Mouse (Mus musculus) forebrain, embryonic 15.5 days (tissue): ENCODE data around the gene Slc22a23. TPM values are rescaled to one million over a fixed set of nuclear protein-coding genes. Genes with fewer than 3 reads are reported as not detected.

Experiments used
- ATAC-seq: fragments of 200-750 bp; cut with Nextera tagmentation; replicated peaks from 2 replicates; pipeline ENCODE4 v1.8.0; 2017; ENCODE audit warnings: mild to moderate bottlenecking, moderate TSS enrichment, moderate library complexity
- H3K27ac ChIP-seq: fragments of 300-500 bp; sonication (generic); replicated peaks from 2 replicates; pipeline ENCODE4 v1.5.1; 2015; ENCODE audit warnings: mild to moderate bottlenecking, inconsistent platforms
- H3K27me3 ChIP-seq: fragments of 300-500 bp; sonication (generic); 2 replicates; pipeline ENCODE4 v1.6.1; 2015; ENCODE audit warnings: inconsistent platforms
- H3K36me3 ChIP-seq: fragments of 300-500 bp; sonication (generic); 2 replicates; pipeline ENCODE4 v1.6.1; 2015; ENCODE audit warnings: mild to moderate bottlenecking, inconsistent platforms
- H3K4me1 ChIP-seq: fragments of 300-500 bp; sonication (generic); 2 replicates; pipeline ENCODE4 v1.6.1; 2015; ENCODE audit warnings: inconsistent platforms
- H3K4me2 ChIP-seq: fragments of 300-500 bp; sonication (generic); replicated peaks from 2 replicates; pipeline ENCODE4 v1.6.1; 2015; ENCODE audit warnings: mild to moderate bottlenecking, inconsistent platforms
- H3K4me3 ChIP-seq: fragments of 300-500 bp; sonication (generic); 2 replicates; pipeline ENCODE4 v1.5.1; 2015; ENCODE audit warnings: mild to moderate bottlenecking, inconsistent platforms
- H3K9ac ChIP-seq: fragments of 300-500 bp; sonication (generic); replicated peaks from 2 replicates; pipeline ENCODE4 v1.6.1; 2015; ENCODE audit warnings: mild to moderate bottlenecking, inconsistent platforms
- H3K9me3 ChIP-seq: fragments of 300-500 bp; sonication (generic); 2 replicates; pipeline ENCODE4 v1.6.1; 2016; ENCODE audit warnings: inconsistent platforms
- WGBS: fragments of 180-500 bp; shearing (Covaris S2); methylation state at CpG from one replicate; pipeline ENCODE4 v1.1.7; 2015; ENCODE audit warnings: mixed read lengths; 5-methylcytosine and 5-hydroxymethylcytosine counted together
- polyA plus RNA-seq: library from polyadenylated mRNA; unstranded; fragments of >200 nt; fragmentation: Nextera tagmentation; extraction: Ambion mirVana; gene quantifications from 2 replicates; pipeline ENCODE4 v1.2.1, GENCODE M21; 2015

Gene Slc22a23
- polyA plus RNA-seq, 1 experiment from 2014 or later, result 11.3 TPM

DNA sequence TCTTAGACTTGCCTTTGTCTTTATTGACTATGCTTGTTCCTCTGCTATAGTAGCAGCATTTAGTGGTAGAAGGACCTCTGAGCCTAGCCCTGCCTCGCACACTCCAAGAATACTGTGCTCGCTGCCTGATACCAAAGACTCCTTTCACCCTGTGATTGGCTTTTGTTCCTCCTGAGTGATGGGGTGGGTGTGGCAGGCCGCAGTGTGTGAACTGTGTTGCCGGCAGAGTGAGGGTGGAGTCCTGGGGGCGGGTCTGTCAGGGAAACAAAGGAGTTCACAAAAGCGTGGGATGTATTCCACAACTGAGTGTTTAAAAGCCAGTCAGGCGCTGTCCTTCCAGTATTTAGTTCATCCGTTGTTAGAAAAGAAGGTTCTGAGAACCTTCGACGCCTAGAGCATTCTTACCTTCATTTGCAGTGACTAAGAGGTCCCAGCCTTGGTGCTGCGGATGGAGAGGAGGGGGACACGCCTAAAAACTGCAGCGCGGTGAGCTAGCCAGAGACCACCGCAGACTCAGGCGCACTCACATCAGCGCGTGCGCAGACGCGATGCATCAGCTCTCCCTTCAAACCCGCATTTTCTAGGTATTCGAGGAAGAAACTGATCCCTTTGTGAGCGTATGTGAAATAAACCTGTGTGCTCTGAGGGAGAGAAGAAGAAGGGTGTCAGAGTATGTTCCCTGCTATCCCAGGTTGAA, 213.8 kb downstream of the Slc22a23 start:
- Histone ChIP-seq H3K4me1 (peaks cover 40% of the 10 kb centered on the region), H3K4me2 (peak overlapping the region; percentile 70), H3K27me3 (no peaks in the 10 kb centered on the region), H3K27ac (peak overlapping the region; percentile 99), H3K4me3 (peak overlapping the region; percentile 82), H3K9ac (peak overlapping the region; percentile 95), H3K9me3 (no peaks in the 10 kb centered on the region), H3K36me3 (peaks cover 6% of the 10 kb centered on the region)
- under 1% methylated on average over 24 of the region's 24 CpGs for WGBS
- peak; percentile 67 for ATAC-seq

DNA sequence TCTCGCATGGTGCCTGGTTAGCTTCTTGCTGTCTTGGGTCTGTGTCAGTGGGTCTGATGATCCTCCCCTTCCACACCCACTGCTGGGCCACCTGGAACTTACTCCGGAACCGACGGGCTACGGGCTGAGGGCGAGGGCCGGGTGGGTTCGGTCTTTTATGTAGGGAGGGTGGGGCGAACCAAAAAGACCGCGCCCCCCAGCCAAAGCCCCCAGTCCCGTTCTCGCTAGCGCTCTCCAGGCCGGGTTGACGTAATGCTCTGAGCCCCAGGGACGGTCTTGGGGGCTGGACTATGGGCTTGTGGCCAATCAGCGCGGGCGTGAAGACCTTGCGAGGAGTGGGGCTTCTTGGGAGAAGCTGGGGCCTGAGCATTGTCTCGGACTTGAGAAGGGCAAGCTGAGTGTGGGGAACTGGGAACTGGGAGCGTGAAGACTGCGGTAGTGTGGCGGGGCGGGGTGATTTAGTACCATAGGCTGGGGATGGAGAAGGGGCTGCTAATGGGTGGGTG, 214.7 kb downstream of the Slc22a23 start, which contains the start of gene Tubb2b:
Tubb2b (minus strand) TSS at position 241 of the 506 bp plus-strand sequence.
- Histone ChIP-seq H3K4me1 (peaks cover 37% of the 10 kb centered on the region), H3K4me2 (peak within 1 kb of the TSS; percentile 70), H3K36me3 (peaks cover 12% of the 10 kb centered on the region), H3K9me3 (no peaks in the 10 kb centered on the region), H3K27ac (peak within 1 kb of the TSS; percentile 99), H3K27me3 (no peaks in the 10 kb centered on the region), H3K9ac (peak within 1 kb of the TSS; percentile 95), H3K4me3 (peak within 1 kb of the TSS; percentile 82)
- ATAC-seq, result peak; percentile 93
- WGBS, result under 1% methylated on average over 26 of the region's 26 CpGs

- Histone ChIP-seq H3K4me3 (peak overlapping the region; percentile 82), H3K36me3 (peaks cover 18% of the 10 kb centered on the region), H3K27ac (peak overlapping the region; percentile 99), H3K4me2 (peak overlapping the region; percentile 70), H3K27me3 (no peaks in the 10 kb centered on the region), H3K4me1 (peaks cover 37% of the 10 kb centered on the region), H3K9me3 (no peaks in the 10 kb centered on the region), H3K9ac (peak overlapping the region; percentile 95)
- ATAC-seq, result peak; percentile 6; the same call in 1 of the 2 replicates
- under 1% methylated on average over 31 of the region's 31 CpGs for WGBS
Measured at GRCm38 (mm10) chr13:34129485-34130225, 215.3 kb downstream of the Slc22a23 start.

Other genes starting within 250 kb of the Slc22a23 start
- gene Tubb2b, start 214.7 kb downstream of the Slc22a23 start, polyA plus RNA-seq, result 920 and 926 TPM in 2 replicates
- 97.3 and 105 TPM in 2 replicates for gene Psmg4, start 182.2 kb downstream of the Slc22a23 start, polyA plus RNA-seq